Mouse (Mus musculus): Measurements from ENCODE around the gene Slc41a2. TPM values are rescaled to one million over a fixed set of nuclear protein-coding genes. Genes with fewer than 3 reads are reported as not detected.

Gene Slc41a2
- polyA plus RNA-seq, 1 experiment from 2014 or later = 1.2 TPM

- ATAC-seq (ENCODE audit: insufficient number of reproducible peaks, insufficient read depth, low FRiP score, low read depth) = no peak
- H3K4me2 ChIP-seq (replicated peaks; ENCODE audit: low read depth, low read length) = no peak overlapping the region
- H3K27ac ChIP-seq (ENCODE audit: low read length) = no peak overlapping the region
- no peaks in the 10 kb centered on the region for H3K4me1 ChIP-seq (ENCODE audit: control insufficient read depth, insufficient read depth, low read length)
- H3K9me3 ChIP-seq (ENCODE audit: control insufficient read depth, low read depth, low read length) = no peaks in the 10 kb centered on the region
- peaks cover 10% of the 10 kb centered on the region for H3K27me3 ChIP-seq (ENCODE audit: control insufficient read depth, insufficient read depth, low read length)
- H3K4me3 ChIP-seq (ENCODE audit: low read depth, low read length) = no peak overlapping the region
- no peaks in the 10 kb centered on the region for H3K36me3 ChIP-seq (ENCODE audit: control insufficient read depth, insufficient read depth, low read length)
- 75% methylated on average over 6 of the region's 6 CpGs for WGBS
- H3K9ac ChIP-seq (replicated peaks; ENCODE audit: low read depth, low read length) = no peak overlapping the region
Observed at GRCm38 (mm10) chr10:83330336-83330735, 7.3 kb downstream of the Slc41a2 start.

GRCm38 (mm10) chr10:83328791-83329190 lies 8.9 kb downstream of the Slc41a2 start:
- Histone ChIP-seq H3K4me1 (ENCODE audit: control insufficient read depth, insufficient read depth, low read length) (no peaks in the 10 kb centered on the region), H3K27me3 (ENCODE audit: control insufficient read depth, insufficient read depth, low read length) (no peaks in the 10 kb centered on the region), H3K9ac (replicated peaks; ENCODE audit: low read depth, low read length) (no peak overlapping the region), H3K9me3 (ENCODE audit: control insufficient read depth, low read depth, low read length) (no peaks in the 10 kb centered on the region), H3K36me3 (ENCODE audit: control insufficient read depth, insufficient read depth, low read length) (no peaks in the 10 kb centered on the region), H3K4me2 (replicated peaks; ENCODE audit: low read depth, low read length) (no peak overlapping the region), H3K27ac (ENCODE audit: low read length) (no peak overlapping the region), H3K4me3 (ENCODE audit: low read depth, low read length) (no peak overlapping the region)
- ATAC-seq (ENCODE audit: insufficient number of reproducible peaks, insufficient read depth, low FRiP score, low read depth) = no peak
- WGBS = 79% methylated on average over 5 of the region's 5 CpGs

GRCm38 (mm10) chr10:83326648-83327285 lies 10.9 kb downstream of the Slc41a2 start:
- 89% methylated on average over 14 of the region's 14 CpGs for WGBS
- no peak overlapping the region for H3K4me2 ChIP-seq (replicated peaks; ENCODE audit: low read depth, low read length)
- no peaks in the 10 kb centered on the region for H3K9me3 ChIP-seq (ENCODE audit: control insufficient read depth, low read depth, low read length)
- H3K27ac ChIP-seq (ENCODE audit: low read length) = no peak overlapping the region
- no peaks in the 10 kb centered on the region for H3K4me1 ChIP-seq (ENCODE audit: control insufficient read depth, insufficient read depth, low read length)
- no peak overlapping the region for H3K9ac ChIP-seq (replicated peaks; ENCODE audit: low read depth, low read length)
- ATAC-seq (ENCODE audit: insufficient number of reproducible peaks, insufficient read depth, low FRiP score, low read depth) = no peak
- no peaks in the 10 kb centered on the region for H3K36me3 ChIP-seq (ENCODE audit: control insufficient read depth, insufficient read depth, low read length)
- no peak overlapping the region for H3K4me3 ChIP-seq (ENCODE audit: low read depth, low read length)
- no peaks in the 10 kb centered on the region for H3K27me3 ChIP-seq (ENCODE audit: control insufficient read depth, insufficient read depth, low read length)

- 86% methylated on average over 1 of the region's 1 CpGs for WGBS
- H3K27me3 ChIP-seq (ENCODE audit: control insufficient read depth, insufficient read depth, low read length) = no peaks in the 10 kb centered on the region
- no peaks in the 10 kb centered on the region for H3K36me3 ChIP-seq (ENCODE audit: control insufficient read depth, insufficient read depth, low read length)
- no peak overlapping the region for H3K9ac ChIP-seq (replicated peaks; ENCODE audit: low read depth, low read length)
- no peaks in the 10 kb centered on the region for H3K9me3 ChIP-seq (ENCODE audit: control insufficient read depth, low read depth, low read length)
- H3K4me3 ChIP-seq (ENCODE audit: low read depth, low read length) = no peak overlapping the region
- no peak for ATAC-seq (ENCODE audit: insufficient number of reproducible peaks, insufficient read depth, low FRiP score, low read depth)
- no peak overlapping the region for H3K27ac ChIP-seq (ENCODE audit: low read length)
- no peaks in the 10 kb centered on the region for H3K4me1 ChIP-seq (ENCODE audit: control insufficient read depth, insufficient read depth, low read length)
- H3K4me2 ChIP-seq (replicated peaks; ENCODE audit: low read depth, low read length) = no peak overlapping the region
Observed at GRCm38 (mm10) chr10:83325903-83326302, 11.8 kb downstream of the Slc41a2 start.

- ATAC-seq (ENCODE audit: insufficient number of reproducible peaks, insufficient read depth, low FRiP score, low read depth) = no peak
- Histone ChIP-seq H3K27ac (ENCODE audit: low read length) (no peak overlapping the region), H3K36me3 (ENCODE audit: control insufficient read depth, insufficient read depth, low read length) (no peaks in the 10 kb centered on the region), H3K4me2 (replicated peaks; ENCODE audit: low read depth, low read length) (no peak overlapping the region), H3K4me1 (ENCODE audit: control insufficient read depth, insufficient read depth, low read length) (no peaks in the 10 kb centered on the region), H3K9ac (replicated peaks; ENCODE audit: low read depth, low read length) (no peak overlapping the region), H3K27me3 (ENCODE audit: control insufficient read depth, insufficient read depth, low read length) (no peaks in the 10 kb centered on the region), H3K4me3 (ENCODE audit: low read depth, low read length) (no peak overlapping the region), H3K9me3 (ENCODE audit: control insufficient read depth, low read depth, low read length) (no peaks in the 10 kb centered on the region)
- 66% methylated on average over 3 of the region's 3 CpGs for WGBS
Observed at GRCm38 (mm10) chr10:83324871-83325270, 12.8 kb downstream of the Slc41a2 start.

GRCm38 (mm10) chr10:83322551-83323100 lies 15.1 kb downstream of the Slc41a2 start:
- Histone ChIP-seq H3K4me2 (replicated peaks; ENCODE audit: low read depth, low read length) (no peak overlapping the region), H3K4me3 (ENCODE audit: low read depth, low read length) (no peak overlapping the region), H3K9ac (replicated peaks; ENCODE audit: low read depth, low read length) (no peak overlapping the region), H3K9me3 (ENCODE audit: control insufficient read depth, low read depth, low read length) (no peaks in the 10 kb centered on the region), H3K36me3 (ENCODE audit: control insufficient read depth, insufficient read depth, low read length) (no peaks in the 10 kb centered on the region), H3K27ac (ENCODE audit: low read length) (no peak overlapping the region), H3K27me3 (ENCODE audit: control insufficient read depth, insufficient read depth, low read length) (no peaks in the 10 kb centered on the region), H3K4me1 (ENCODE audit: control insufficient read depth, insufficient read depth, low read length) (no peaks in the 10 kb centered on the region)
- WGBS = 37% methylated on average over 7 of the region's 7 CpGs
- no peak for ATAC-seq (ENCODE audit: insufficient number of reproducible peaks, insufficient read depth, low FRiP score, low read depth)

- no peak overlapping the region for H3K4me2 ChIP-seq (replicated peaks; ENCODE audit: low read depth, low read length)
- no peak overlapping the region for H3K27ac ChIP-seq (ENCODE audit: low read length)
- H3K27me3 ChIP-seq (ENCODE audit: control insufficient read depth, insufficient read depth, low read length) = no peaks in the 10 kb centered on the region
- H3K4me3 ChIP-seq (ENCODE audit: low read depth, low read length) = no peak overlapping the region
- H3K9ac ChIP-seq (replicated peaks; ENCODE audit: low read depth, low read length) = no peak overlapping the region
- ATAC-seq (ENCODE audit: insufficient number of reproducible peaks, insufficient read depth, low FRiP score, low read depth) = no peak
- WGBS = 71% methylated on average over 6 of the region's 6 CpGs
- H3K9me3 ChIP-seq (ENCODE audit: control insufficient read depth, low read depth, low read length) = no peaks in the 10 kb centered on the region
- H3K4me1 ChIP-seq (ENCODE audit: control insufficient read depth, insufficient read depth, low read length) = no peaks in the 10 kb centered on the region
- H3K36me3 ChIP-seq (ENCODE audit: control insufficient read depth, insufficient read depth, low read length) = no peaks in the 10 kb centered on the region
Observed at GRCm38 (mm10) chr10:83321528-83321927, 16.2 kb downstream of the Slc41a2 start.

- H3K9me3 ChIP-seq (ENCODE audit: control insufficient read depth, low read depth, low read length) = no peaks in the 10 kb centered on the region
- ATAC-seq (ENCODE audit: insufficient number of reproducible peaks, insufficient read depth, low FRiP score, low read depth) = no peak
- no peaks in the 10 kb centered on the region for H3K36me3 ChIP-seq (ENCODE audit: control insufficient read depth, insufficient read depth, low read length)
- no peak overlapping the region for H3K4me3 ChIP-seq (ENCODE audit: low read depth, low read length)
- no peak overlapping the region for H3K4me2 ChIP-seq (replicated peaks; ENCODE audit: low read depth, low read length)
- H3K27me3 ChIP-seq (ENCODE audit: control insufficient read depth, insufficient read depth, low read length) = no peaks in the 10 kb centered on the region
- H3K9ac ChIP-seq (replicated peaks; ENCODE audit: low read depth, low read length) = no peak overlapping the region
- H3K4me1 ChIP-seq (ENCODE audit: control insufficient read depth, insufficient read depth, low read length) = no peaks in the 10 kb centered on the region
- no peak overlapping the region for H3K27ac ChIP-seq (ENCODE audit: low read length)
- 84% methylated on average over 7 of the region's 7 CpGs for WGBS
Observed at GRCm38 (mm10) chr10:83320870-83321269, 16.8 kb downstream of the Slc41a2 start.

GRCm38 (mm10) chr10:83320396-83320795 lies 17.3 kb downstream of the Slc41a2 start:
- ATAC-seq (ENCODE audit: insufficient number of reproducible peaks, insufficient read depth, low FRiP score, low read depth) = no peak
- Histone ChIP-seq H3K27ac (ENCODE audit: low read length) (no peak overlapping the region), H3K4me2 (replicated peaks; ENCODE audit: low read depth, low read length) (no peak overlapping the region), H3K4me3 (ENCODE audit: low read depth, low read length) (no peak overlapping the region), H3K4me1 (ENCODE audit: control insufficient read depth, insufficient read depth, low read length) (no peaks in the 10 kb centered on the region), H3K36me3 (ENCODE audit: control insufficient read depth, insufficient read depth, low read length) (no peaks in the 10 kb centered on the region), H3K9me3 (ENCODE audit: control insufficient read depth, low read depth, low read length) (no peaks in the 10 kb centered on the region), H3K27me3 (ENCODE audit: control insufficient read depth, insufficient read depth, low read length) (no peaks in the 10 kb centered on the region), H3K9ac (replicated peaks; ENCODE audit: low read depth, low read length) (no peak overlapping the region)
- 63% methylated on average over 6 of the region's 6 CpGs for WGBS
